Mouse (Mus musculus): ENCODE results near the gene Cd300a.
A peak's percentile ranks its signal among the peaks of the same experiment; 100 is the strongest.

Gene Cd300a

DNA sequence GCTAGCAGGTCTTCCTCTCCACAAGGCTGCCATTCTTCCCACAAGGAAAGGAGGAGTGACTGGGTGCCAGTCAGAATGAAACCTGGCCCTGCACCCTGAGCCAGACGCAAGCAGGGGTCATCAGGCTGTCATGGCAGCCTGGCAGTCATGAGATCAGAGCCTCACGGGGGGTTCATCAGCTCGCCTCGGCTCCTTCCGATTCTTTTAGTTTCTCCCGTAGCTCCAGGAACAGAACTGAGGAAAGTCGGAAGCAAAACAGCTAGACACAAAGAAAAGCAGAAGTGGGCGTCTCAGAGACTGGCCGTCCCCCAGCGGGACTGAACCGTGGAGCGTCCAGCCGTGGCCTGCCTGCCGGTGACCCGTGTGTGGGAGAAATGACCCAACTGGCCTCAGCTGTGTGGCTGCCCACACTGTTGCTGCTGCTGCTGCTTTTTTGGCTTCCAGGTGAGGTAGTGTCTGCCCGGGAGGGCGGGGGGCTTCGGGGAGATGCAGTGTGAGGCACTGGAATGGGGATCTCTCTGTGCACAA lies at the start of gene Cd300a:
Gene Cd300a, plus strand, starts transcription at position 51 of the 528 bp plus-strand sequence.
- no peak for DNase-seq

DNA sequence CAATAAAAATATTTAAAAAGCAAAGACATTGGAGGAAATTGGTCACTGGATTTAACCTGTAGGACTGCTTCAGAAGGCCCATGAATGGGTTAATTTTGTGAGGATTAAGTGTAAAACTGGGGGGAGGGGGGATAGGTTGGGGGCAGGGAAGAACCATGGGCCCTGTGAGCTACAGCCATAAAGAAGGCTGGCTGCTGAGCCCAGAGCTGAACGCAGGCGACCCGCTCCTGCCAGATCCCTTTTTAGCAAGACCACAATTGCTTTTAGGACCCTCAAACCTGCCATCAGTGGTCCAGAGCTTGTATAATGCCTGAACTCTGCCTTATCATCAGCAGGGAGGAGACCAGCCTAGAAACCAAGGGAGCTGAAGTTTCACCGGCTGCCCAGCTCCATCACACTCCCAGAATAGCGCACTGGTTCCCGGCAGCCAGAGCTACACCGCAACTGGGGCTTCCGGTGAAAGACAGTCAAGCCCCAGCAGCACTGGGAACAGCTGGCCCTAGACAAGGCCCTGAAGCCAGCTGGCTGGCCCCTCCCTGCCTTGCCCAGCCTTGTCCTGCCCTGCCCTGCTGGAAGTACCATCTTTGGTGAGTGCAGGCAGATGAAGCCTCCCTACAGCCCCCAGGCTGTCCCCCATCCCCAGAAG lies 45.9 kb upstream of the Cd300a start:
- no peak for DNase-seq

DNA sequence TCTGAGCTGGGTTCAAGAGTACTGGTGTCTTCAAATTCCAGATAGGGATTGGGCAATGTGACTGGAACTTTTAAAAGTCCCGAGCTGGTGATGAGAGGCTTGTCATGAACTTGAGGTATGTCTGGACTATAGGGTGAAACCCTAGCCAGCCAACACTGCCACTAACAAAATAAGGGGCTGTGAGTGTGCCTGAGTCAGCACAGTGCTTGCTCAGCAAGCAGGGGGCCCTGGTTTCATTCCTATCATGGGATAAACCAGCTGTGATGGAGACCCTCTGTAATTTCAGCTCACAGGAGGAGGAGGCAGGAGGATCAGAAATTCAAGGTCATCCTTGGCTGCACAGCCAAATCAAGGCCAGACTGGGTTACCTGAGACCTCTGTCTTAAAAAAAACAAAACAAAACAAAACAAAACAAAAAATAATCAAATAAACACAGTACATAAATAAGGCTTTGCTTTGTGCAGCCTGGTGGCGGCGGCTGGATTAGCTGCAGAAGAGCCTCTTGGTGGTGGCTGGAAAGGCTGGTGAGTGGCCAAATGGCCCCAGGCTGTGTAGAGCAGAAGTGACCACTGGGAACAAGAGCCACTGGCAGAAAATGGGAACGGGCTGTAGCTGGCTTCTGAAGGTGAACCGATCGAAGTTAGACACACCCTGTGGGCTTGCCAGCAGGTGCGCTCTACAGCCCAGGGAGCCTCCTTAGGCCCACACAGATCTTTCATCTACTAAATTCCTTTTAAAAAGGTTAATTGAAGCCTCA lies 45.2 kb upstream of the Cd300a start:
- DNase-seq, result no peak

DNA sequence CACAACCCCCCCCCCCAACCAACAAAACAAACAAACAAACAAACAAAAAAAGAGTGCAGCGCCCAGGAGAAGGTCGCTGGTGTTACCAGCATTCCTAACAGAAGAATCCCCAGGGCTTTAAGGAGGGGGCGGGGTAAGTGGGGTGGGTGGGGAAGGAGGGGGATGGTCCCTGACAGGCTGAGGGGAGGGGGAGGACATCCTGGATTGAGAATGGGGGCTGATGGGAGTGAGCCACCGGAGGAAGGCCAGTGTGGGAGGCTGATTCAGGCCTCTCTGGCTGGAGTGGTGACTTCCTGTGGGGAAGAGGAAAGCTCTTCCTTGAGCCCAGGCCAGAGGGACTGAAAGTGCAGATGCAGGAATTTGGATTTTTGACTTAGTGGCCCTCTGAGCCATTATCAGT lies 43.5 kb upstream of the Cd300a start:
- DNase-seq, result no peak

DNA sequence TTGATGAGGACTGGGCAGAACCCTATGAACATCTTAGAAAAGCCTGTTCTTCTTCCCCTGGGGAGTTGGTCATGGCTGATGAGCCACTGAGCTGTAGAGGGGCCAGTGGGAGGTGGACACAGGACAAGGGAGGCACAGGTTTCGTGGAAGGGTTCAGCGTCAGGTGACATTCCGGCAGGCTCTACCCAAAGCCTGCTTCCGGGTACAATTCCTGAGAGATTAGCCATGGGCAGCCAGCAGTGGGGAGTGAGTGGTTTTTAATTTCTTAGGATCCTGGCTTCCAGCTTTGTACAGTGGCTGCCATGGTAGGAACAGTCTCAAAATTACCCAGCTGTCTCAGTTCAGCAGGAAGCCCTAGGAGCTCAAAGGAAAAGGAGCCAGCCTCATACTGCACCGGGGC lies 42.8 kb upstream of the Cd300a start:
- DNase-seq, result no peak

DNA sequence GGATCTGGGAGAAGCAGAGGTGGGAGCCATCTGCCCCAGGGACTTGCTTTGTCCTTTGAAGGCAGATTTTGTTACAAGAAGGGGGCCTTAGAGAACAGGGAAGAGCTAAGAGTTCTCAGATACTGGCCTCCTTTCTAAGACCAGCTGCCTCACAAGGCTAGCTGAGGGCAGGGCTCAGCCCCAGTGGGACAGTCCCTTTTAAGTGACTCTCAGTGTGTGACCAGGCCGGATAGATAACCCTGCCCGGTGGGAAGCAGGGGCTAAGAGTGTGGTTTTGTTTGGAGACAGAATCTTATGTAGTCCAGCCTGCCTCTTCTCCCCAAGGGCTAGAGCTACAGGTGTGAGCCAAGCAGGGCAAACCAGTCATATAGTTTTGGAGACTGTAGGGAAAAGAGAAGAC lies 40.3 kb upstream of the Cd300a start:
- DNase-seq, result no peak

DNA sequence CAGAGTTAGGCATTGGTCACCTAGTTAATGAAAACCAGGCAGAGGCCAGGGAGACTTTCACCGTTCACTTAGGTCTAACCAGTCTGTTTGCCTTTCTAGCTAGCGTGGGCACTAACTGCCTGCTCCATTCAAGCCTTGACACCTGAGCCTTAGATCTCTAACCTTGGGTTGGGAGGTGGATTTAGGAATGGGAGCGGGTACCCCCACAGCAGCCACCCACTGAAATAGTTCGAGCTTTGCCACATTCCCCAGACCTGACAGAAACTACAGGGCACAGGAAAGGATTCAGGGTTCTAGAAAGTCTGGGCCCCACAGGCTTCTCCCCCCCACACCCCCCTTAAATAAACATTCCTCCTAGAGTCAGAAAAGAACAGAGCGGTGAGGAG lies 39.8 kb upstream of the Cd300a start:
- DNase-seq, result no peak

DNA sequence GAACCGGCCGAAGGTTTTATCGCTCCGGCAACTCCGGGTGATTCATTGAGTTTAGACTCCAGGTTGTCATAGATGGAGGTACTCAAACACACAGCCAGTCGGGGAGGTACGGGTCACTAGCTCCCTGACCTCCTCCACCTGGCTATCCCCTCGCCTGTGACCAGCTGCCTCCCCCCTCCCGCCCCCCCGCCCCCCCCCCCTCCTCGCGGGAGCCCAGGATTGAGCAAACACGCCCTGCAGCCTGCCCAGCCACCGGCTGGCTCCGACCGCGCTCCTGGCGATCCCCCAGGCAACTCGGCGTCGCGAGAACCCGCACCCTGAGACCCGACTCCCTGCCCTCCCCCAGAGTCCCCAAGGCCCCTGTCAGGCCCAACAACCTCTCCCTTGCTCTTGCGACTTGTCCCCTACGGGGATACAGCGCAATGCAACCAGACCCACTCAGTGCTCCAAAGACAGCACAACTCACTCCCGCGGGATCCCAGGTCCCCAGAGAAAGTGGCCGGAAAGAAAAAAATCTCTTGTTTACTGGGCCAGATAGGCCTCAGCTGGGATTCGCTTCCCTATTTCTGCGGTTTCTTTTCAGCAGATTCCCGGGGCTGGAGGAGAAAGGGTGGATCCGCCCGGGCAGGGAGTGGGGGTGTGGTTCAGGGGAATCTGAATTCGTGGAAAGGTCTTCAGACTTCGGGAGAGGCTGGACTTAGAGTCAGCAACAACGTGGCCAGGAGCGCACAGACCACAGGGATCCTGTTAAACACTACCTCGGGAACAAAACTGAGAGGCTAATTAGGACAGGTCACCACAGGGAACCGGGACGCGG lies 39.2 kb upstream of the Cd300a start, which contains the start of gene Gprc5c:
Gene Gprc5c, plus strand, starts transcription at position 701 of the 817 bp plus-strand sequence.
- DNase-seq, result no peak

DNA sequence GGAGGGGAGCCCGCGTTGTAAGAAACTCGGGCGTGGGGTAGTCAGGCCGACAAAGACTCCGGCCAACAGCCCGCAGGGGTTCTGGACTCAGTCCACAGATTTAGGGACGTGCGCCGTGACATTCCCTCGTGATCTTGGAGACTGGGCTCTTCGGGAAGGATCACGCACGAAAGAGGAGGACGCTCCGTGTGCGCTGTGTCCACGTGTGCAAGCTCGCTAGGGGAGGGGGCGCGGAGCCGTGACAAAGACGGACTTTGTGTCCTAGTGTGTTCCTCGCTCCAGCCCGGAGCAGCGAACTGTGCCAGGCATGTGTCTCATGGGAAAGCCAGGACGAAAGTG lies 38.6 kb upstream of the Cd300a start:
- no peak for DNase-seq

DNA sequence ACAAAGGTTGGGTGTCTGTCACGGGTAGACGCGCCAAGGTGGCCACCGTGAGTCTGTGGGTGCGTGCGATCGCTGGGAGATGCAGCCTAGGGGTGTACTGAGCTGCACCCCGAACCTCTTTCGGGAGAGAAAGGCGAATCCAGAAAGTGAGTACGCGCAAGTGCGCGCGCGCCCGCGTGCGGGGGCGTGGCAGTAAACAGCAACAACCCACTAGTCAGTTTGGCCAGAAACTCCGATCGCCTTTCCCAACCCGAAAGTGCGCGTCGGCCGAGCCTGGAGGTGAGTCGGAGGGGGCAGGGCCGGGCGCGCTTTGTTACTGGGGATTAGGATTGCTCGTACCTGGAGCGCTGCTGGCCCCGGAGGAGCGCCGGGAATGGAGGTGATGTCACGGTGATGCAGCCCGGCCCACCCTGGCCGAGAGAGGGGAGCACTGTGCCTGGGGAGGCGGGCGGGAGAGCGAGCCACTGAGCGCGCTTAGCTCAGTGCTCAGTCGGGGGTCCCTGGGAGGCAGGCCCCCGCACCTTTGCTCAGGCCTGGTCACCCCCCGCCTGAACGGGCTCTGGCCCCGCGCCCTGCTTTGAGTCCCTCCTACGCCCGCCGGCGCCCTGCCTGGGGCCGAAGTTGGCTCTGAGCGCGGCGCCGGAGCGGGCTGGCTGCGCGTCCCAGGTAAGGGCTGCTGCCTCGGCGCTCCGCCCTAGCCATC lies 38.1 kb upstream of the Cd300a start:
- no peak for DNase-seq

DNA sequence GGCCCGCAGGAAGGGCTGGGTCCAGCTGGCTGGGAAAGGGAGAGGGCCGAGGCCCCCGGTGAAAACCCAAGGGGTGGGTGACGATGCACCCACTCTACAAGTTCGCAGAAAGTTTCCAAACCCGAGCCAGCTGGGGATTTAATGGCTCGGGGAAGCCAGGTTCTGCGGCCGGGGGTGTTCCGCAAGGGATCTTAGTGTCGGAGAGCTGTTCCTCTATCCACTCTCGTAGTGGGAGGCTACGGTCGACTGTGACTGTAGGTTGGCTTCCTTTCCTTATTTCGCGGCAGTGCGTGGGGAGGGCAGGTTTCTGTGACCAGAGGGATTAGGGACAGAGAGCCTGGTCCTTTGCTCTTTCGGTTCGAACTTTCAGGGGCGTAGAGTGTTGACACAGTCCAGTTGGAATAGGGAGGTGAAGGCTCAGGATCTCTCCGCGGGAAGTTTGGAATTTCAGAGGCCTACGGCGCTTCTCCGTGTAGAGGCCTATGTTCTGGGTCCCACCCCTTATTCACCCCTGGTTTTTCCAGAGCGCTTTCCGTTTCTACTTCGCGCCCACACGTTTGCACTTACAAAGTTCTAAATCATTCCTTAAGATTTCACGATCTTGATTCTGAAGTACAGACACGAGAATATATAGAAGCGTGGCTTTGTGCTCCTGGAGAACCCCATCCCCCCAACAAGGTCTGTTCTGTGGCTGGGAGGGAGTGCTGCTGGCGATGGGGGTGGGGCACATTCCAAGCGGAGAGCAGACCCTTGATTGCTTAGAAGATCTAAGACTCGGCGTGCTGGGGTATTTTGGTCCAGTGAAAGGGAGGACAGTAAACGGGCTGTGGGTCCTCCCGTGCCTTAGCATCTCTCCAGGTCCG lies 37.3 kb upstream of the Cd300a start:
- DNase-seq, result no peak

DNA sequence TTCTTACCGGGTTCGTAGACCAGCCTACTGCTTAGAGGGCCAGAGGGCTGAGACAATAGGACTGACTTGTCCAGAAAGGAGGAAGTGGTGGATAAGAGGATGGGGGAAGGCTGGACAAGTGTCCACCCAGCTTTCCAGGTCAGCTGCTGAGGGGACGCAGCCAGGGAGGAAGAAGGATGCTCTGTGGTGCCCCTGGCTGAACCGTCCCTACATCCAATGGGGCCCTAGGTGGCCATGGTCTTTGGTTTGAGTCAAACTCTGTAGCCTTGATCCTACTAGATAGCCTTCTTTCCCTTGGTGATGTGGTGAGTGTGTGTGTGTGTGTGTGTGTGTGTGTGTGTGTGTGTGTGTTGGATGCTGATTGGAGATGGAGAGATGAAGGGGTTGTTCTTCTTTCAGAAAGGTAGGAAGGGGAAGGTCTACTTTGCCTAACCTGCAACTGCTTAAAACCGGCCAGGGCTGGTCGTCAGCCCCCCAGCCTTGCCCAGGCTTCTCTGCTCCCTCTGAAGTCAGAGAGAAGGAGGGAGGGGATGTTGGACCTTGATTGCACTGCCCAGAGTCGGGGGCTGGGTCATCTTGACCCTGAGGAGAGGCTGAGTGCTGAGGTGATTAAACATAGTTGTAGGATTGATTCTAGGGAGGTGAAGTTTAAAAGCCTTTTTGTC lies 36.5 kb upstream of the Cd300a start:
- DNase-seq, result no peak

DNA sequence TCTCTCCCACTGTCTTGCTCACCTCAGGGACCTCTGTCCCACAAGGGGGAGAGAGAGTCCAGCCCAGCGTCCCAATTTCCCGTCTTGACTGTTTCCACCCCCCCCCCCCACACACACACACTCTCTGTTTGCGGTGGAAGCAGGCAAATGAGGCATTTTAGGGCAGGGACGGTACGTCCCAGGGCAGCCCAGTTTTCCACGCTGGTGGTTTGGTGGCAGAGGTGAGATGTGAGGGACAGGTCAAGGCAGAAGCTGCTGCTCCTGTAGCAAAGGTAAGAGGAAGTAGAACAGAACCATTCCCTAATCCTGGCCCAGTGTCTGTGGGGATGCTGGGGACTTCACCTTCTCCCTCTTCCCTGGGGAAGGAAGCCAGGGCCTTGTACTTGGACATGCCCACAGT lies 35.3 kb upstream of the Cd300a start:
- no peak for DNase-seq

DNA sequence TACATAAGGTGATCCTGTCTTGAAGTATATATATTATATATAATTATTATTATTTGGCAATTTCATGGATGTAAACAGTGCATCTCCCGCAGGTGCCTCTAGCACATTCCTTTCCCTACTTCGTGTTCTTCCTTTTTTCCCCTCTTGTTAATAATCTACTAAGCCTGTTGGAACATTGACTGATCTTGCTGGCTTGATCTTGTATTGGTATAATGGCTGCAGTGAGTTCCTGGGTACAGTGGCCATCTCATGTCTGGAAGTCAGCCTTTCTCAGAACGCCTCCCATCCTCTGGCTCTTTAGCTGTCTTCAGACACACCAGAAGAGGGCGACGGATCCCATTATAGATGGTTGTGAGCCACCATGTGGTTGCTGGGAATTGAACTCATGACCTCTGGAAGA lies 33.7 kb upstream of the Cd300a start:
- no peak for DNase-seq

DNA sequence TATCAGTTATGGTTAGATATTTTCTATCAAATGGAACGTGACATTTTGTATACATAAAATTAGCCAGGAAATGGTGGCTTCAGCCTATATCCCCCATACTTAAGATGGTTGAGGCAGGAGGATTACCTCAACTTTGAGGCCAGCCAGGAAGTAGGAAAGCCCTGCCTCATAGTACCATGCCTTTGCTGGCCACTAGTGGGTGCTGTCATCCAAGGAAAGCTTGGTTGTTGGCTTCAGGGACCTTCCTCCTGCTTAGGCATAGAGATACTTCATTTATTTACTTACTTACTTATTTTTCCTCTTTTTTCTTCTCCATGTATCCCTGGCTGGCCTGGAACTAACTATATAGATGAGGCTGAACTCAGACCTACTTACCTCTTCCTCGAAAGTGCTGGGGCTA lies 31.2 kb upstream of the Cd300a start:
- DNase-seq, result peak; percentile 46

DNA sequence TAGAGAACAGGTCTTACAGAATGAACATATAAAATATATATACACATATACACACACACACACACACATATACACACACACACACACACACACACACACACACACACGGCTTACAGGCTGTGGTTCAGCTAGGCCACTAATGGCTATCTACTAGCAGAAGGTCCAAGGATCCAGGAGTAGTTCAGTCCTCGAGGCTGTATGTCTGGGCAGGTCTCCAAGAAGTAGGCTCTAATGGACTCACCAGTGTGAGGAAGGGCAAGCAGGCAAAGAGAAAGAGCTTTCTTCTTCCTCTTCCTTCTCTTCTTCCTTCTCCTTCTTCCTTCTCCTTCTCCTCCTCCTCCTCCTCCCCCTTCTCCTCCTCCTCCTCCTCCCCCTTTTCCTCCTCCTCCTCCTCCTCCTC lies 28.8 kb upstream of the Cd300a start:
- no peak for DNase-seq

DNA sequence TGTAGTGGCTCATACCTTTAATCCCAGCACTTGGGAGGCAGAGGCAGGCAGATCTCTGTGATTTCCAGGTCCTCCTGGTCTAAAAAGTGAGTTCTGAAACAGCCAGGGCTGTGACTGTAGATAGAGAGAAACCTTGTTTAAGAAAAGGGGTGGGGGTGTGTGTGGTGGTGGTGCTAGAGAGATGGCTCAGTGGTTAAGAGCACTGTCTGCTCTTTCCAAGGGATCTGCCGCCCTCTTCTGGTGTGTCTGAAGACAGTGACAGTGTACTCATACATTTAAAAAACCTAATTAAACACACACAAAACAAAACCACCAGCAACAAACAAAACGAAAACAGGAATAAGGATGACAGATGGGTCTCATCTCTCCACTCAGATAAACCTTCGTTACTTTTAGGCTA lies 27.2 kb upstream of the Cd300a start:
- DNase-seq, result no peak

DNA sequence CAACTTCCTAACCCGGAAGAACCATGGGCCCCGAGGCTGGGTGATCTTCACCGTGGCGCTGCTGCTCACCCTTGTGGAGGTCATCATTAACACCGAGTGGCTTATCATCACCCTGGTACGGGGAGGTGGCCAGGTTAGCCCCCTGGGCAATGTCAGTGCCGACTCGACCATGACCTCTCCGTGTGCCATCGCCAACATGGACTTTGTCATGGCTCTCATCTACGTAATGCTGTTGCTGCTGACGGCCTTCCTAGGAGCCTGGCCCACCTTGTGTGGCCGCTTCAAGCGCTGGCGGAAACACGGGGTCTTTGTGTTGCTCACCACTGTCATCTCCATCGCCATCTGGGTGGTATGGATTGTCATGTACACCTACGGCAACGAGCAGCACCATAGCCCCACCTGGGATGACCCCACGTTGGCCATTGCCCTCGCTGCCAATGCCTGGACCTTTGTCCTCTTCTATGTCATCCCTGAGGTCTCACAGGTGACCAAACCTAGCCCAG lies 25.9 kb upstream of the Cd300a start:
- no peak for DNase-seq

DNA sequence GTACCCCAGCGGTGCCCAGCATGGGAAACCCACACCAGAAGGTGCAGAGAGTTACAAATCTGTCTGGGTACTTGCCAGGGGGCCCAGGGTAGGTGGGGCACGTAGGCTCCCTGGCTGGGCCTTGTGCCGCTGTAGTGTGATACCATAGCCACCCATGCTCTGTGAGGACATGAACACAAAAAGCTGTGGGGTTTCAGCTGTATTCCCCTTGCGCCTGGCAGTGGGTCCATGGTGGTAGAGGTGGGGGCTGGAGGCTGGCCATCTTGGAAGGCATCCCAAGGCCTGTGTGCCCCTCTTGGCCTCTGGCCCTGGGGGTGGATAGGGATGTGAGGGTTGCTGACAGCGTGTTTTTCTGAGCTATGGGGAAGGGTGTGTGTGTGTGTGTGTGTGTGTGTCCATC lies 23.8 kb upstream of the Cd300a start:
- no peak for DNase-seq

DNA sequence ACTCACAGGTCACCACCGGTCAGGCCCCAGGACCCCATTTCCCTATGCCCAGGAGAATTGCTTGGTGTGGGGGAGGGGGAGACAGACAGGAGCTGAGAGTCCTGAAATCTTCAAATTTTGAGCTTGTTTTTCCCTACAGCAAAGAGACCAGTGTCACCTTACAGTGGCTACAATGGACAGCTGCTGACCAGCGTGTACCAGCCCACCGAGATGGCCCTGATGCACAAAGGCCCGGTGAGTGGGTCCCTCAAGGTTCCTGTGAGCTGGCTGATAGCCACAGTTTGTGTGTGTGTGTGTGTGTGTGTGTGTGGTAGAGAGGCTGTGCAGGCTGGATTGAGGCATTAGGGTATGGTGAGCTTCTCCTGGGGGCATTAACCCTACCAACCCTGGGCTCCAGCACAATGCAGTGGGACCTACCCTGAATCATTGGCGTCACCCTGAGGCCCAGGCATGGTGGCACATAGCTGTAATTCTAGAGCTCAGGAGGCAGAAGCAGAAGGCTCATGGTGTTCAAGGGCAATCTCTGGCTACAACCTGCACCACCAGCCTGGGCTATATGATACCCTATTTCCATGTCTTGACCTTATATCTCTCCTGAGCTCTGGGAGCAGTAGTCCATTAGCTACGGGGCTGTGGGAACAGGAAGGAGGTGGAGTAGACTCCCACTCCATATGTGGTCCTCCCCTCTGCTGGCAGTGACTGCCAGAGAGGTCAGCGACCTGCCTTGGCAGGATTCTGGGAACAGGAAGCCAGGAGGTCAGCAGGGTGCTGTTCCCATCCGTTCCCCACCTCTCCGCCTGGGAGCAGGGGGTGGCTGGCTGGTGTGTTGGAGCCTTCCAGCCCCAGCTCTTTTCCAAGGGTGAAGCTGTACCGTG lies 23.1 kb upstream of the Cd300a start:
- DNase-seq, result no peak
